Mouse (Mus musculus) lung, postnatal 4 days (tissue): ENCODE data around the gene Tmem192.

Experiments
- DNase-seq, 2 experiments: peaks; one replicate each; pipeline ENCODE4 v3.0.0; 2021

The Tmem192 gene

GRCm38 (mm10) chr8:64946820-64947697 lies at the start of gene Tmem192:
Tmem192 (plus strand) TSS chr8:64947185.
- peak; percentile 96 to 97 for DNase-seq

- DNase-seq = no peak
Observed at GRCm38 (mm10) chr8:64898710-64899109, 48.3 kb upstream of the Tmem192 start.

- no peak for DNase-seq
Observed at GRCm38 (mm10) chr8:64900645-64901044, 46.3 kb upstream of the Tmem192 start.

- DNase-seq = no peak
Observed at GRCm38 (mm10) chr8:64901527-64902156, 45.3 kb upstream of the Tmem192 start.

GRCm38 (mm10) chr8:64902191-64902590 lies 44.8 kb upstream of the Tmem192 start:
- DNase-seq = no peak

GRCm38 (mm10) chr8:64903778-64904177 lies 43.2 kb upstream of the Tmem192 start:
- DNase-seq = no peak

- no peak for DNase-seq
Observed at GRCm38 (mm10) chr8:64910026-64910425, 37.0 kb upstream of the Tmem192 start.

- DNase-seq = no peak
Observed at GRCm38 (mm10) chr8:64916793-64917192, 30.2 kb upstream of the Tmem192 start.

GRCm38 (mm10) chr8:64923329-64923728 lies 23.7 kb upstream of the Tmem192 start:
- DNase-seq = no peak

- no peak for DNase-seq
Observed at GRCm38 (mm10) chr8:64925762-64926161, 21.2 kb upstream of the Tmem192 start.

GRCm38 (mm10) chr8:64926355-64926754 lies 20.6 kb upstream of the Tmem192 start:
- no peak for DNase-seq

- no peak for DNase-seq
Observed at GRCm38 (mm10) chr8:64928938-64929337, 18.0 kb upstream of the Tmem192 start.

- DNase-seq = no peak
Observed at GRCm38 (mm10) chr8:64934997-64935396, 12.0 kb upstream of the Tmem192 start.

- no peak for DNase-seq
Observed at GRCm38 (mm10) chr8:64941019-64941418, 6.0 kb upstream of the Tmem192 start.

GRCm38 (mm10) chr8:64941495-64941894 lies 5.5 kb upstream of the Tmem192 start:
- DNase-seq = peak; percentile 55 to 83

GRCm38 (mm10) chr8:64942946-64943345 lies 4.0 kb upstream of the Tmem192 start:
- no peak for DNase-seq

- DNase-seq = no peak
Observed at GRCm38 (mm10) chr8:64944831-64945230, 2.2 kb upstream of the Tmem192 start.

GRCm38 (mm10) chr8:64945606-64946005 lies 1.4 kb upstream of the Tmem192 start:
- DNase-seq = no peak

GRCm38 (mm10) chr8:64946441-64946819 lies 555 bp upstream of the Tmem192 start:
- DNase-seq = no peak

- no peak for DNase-seq
Observed at GRCm38 (mm10) chr8:64947698-64948034, 681 bp downstream of the Tmem192 start.

- DNase-seq = no peak
Observed at GRCm38 (mm10) chr8:64948371-64948770, 1.4 kb downstream of the Tmem192 start.

- no peak for DNase-seq
Observed at GRCm38 (mm10) chr8:64952101-64952500, 5.1 kb downstream of the Tmem192 start.

GRCm38 (mm10) chr8:64959025-64959424 lies 12.0 kb downstream of the Tmem192 start:
- no peak for DNase-seq

- no peak for DNase-seq
Observed at GRCm38 (mm10) chr8:64962836-64963235, 15.9 kb downstream of the Tmem192 start.
